28 mouse cellular contexts compared by ENCODE assay signal in the genomic region with DNA sequence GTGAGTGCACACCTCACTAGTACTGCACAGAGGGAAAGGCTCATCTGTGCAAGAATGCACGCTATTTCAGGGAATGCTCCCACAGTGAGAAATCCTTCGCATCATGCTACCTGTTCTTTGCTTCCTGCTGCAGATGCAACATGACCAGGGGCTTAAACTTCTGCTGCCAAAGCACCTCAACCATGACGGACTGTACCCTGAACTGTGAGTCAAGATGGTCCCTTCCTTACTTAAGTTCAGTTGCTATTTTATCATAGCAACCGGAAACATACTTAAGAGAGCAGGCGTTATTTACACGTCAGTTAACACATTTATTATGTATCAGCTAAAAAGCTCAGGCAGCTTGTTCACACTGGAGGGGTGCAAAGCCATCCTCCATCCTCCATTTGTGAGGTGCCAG.
A peak's percentile ranks its signal among the peaks of the same experiment; 100 is the strongest.
DNase-seq lines count a peak whose midpoint lies in the region; ATAC-seq and TF ChIP-seq lines count a peak whose summit lies in the region.
"Had no signal": no experiment of that assay in that cellular context is flagged by ENCODE, and none has a peak within 500 bp of the region (broad histone marks: within the 10 kb centered on the region; RNA-seq: fewer than 3 reads in every experiment).

No protein-coding gene starts in this region.

- H3K4me1 ChIP-seq in kidney, adult 2 months (ENCODE audit: control insufficient read depth, insufficient read depth, low read length) = 0 out of 2 replicates have a peak, but pooled peaks cover 3% of the 10 kb centered on the region
- peaks cover 11% of the 10 kb centered on the region for H3K4me1 ChIP-seq in kidney, embryonic 15.5 days
- H3K4me1 ChIP-seq in midbrain, embryonic 10.5 days = no peaks in the 10 kb centered on the region
- H3K4me1 ChIP-seq: forebrain, embryonic 12.5 days; forebrain, embryonic 15.5 days; heart, embryonic 15.5 days; hindbrain, embryonic 10.5 days had no signal

- 55% methylated on average over 6 of the region's 6 CpGs for WGBS in kidney, adult 2 months
- WGBS in kidney, embryonic 15.5 days = 79% methylated on average over 6 of the region's 6 CpGs
- 85% methylated on average over 6 of the region's 6 CpGs for WGBS in midbrain, embryonic 10.5 days

- no peaks in the 10 kb centered on the region for H3K36me3 ChIP-seq in kidney, adult 2 months (ENCODE audit: control insufficient read depth, insufficient read depth, low read length)
- no peaks in the 10 kb centered on the region for H3K36me3 ChIP-seq in kidney, embryonic 15.5 days
- no peaks in the 10 kb centered on the region for H3K36me3 ChIP-seq in midbrain, embryonic 10.5 days
- H3K36me3 ChIP-seq: embryonic facial prominence, embryonic 10.5 days; embryonic facial prominence, embryonic 13.5 days; forebrain, embryonic 12.5 days; forebrain, embryonic 15.5 days; heart, embryonic 12.5 days; heart, embryonic 15.5 days; hindbrain, embryonic 10.5 days had no signal

- no peak for TF ChIP-seq CTCF in kidney, adult 2 months (conservative IDR thresholded peaks at IDR 0.05; ENCODE audit: insufficient read depth, insufficient read length, low read depth, low read length)

- no peak overlapping the region for H3K4me3 ChIP-seq in kidney, adult 2 months (ENCODE audit: insufficient read depth, low read depth, low read length)
- H3K4me3 ChIP-seq in kidney, embryonic 15.5 days (replicated peaks) = no peak overlapping the region
- H3K4me3 ChIP-seq in midbrain, embryonic 10.5 days = no peak overlapping the region
- H3K4me3 ChIP-seq: embryonic facial prominence, embryonic 10.5 days; embryonic facial prominence, embryonic 13.5 days; erythroblast, embryonic 14.5 days; forebrain, embryonic 12.5 days; forebrain, embryonic 15.5 days; heart, embryonic 12.5 days; heart, embryonic 15.5 days; hindbrain, embryonic 10.5 days had no signal

- no peaks in the 10 kb centered on the region for H3K27me3 ChIP-seq in kidney, adult 2 months (replicated peaks; ENCODE audit: control insufficient read depth, insufficient read depth, low read length)
- no peaks in the 10 kb centered on the region for H3K27me3 ChIP-seq in kidney, embryonic 15.5 days
- no peaks in the 10 kb centered on the region for H3K27me3 ChIP-seq in midbrain, embryonic 10.5 days (ENCODE audit: low read depth, poor library complexity, severe bottlenecking)
- H3K27me3 ChIP-seq: forebrain, embryonic 12.5 days; forebrain, embryonic 15.5 days; heart, embryonic 15.5 days had no signal

- TF ChIP-seq POLR2A in kidney, adult 2 months (IDR thresholded peaks at IDR 0.05; ENCODE audit: low read depth, low read length) = no peak

- peak; percentile 69 for DNase-seq in kidney, adult 2 months
- peak; percentile 69 for DNase-seq in kidney, adult 9 months
- DNase-seq in kidney, postnatal 14 days = peak; percentile 46
- peak; percentile 28 for DNase-seq in retina, embryonic 14.5 days (ENCODE audit: low spot score)
- no peak for DNase-seq in lung, postnatal 25 days (ENCODE audit: low spot score)
- DNase-seq in ovary, adult 18-20 months (ENCODE audit: low spot score) = no peak
- DNase-seq in midbrain, embryonic 10.5 days (ENCODE audit: low spot score) = no peak
- DNase-seq: adrenal gland, adult 8-10 months; adrenal gland, postnatal 25 days; cerebellum, adult 11-12 months; cerebellum, adult 8-10 months; cerebellum, postnatal 10 days; cerebellum, postnatal 36 days; embryo, embryonic 11 days; gastrocnemius, postnatal 25 days; heart, adult 18-20 months; heart, postnatal 10 days; heart, postnatal 36 days had no signal

- no peak for ATAC-seq in kidney, embryonic 15.5 days (replicated peaks; ENCODE audit: low FRiP score)
- ATAC-seq: activated CD4-positive, CD25-positive, alpha-beta regulatory T cell, adult 4 months; forebrain, embryonic 15.5 days had no signal

- no peak overlapping the region for H3K27ac ChIP-seq in kidney, adult 2 months (ENCODE audit: insufficient read depth, low read depth, low read length)
- no peak overlapping the region for H3K27ac ChIP-seq in kidney, embryonic 15.5 days
- no peak overlapping the region for H3K27ac ChIP-seq in midbrain, embryonic 10.5 days (replicated peaks)
- H3K27ac ChIP-seq: embryonic facial prominence, embryonic 10.5 days; embryonic facial prominence, embryonic 13.5 days; forebrain, embryonic 12.5 days; forebrain, embryonic 15.5 days; heart, embryonic 15.5 days; hindbrain, embryonic 10.5 days had no signal

- H3K9ac ChIP-seq in kidney, embryonic 15.5 days = no peak overlapping the region
- H3K9ac ChIP-seq: embryonic facial prominence, embryonic 13.5 days; forebrain, embryonic 12.5 days; forebrain, embryonic 15.5 days; heart, embryonic 12.5 days; heart, embryonic 15.5 days had no signal

- no peaks in the 10 kb centered on the region for H3K9me3 ChIP-seq in kidney, embryonic 15.5 days (replicated peaks)
- no peaks in the 10 kb centered on the region for H3K9me3 ChIP-seq in midbrain, embryonic 10.5 days (replicated peaks)
- H3K9me3 ChIP-seq: embryonic facial prominence, embryonic 10.5 days; embryonic facial prominence, embryonic 13.5 days; forebrain, embryonic 12.5 days; forebrain, embryonic 15.5 days; heart, embryonic 12.5 days; heart, embryonic 15.5 days; hindbrain, embryonic 10.5 days had no signal

- H3K4me2 ChIP-seq in kidney, embryonic 15.5 days = no peak overlapping the region
- H3K4me2 ChIP-seq: embryonic facial prominence, embryonic 13.5 days; forebrain, embryonic 12.5 days; forebrain, embryonic 15.5 days; heart, embryonic 12.5 days; heart, embryonic 15.5 days had no signal

Comparison
In these comparisons a context has a peak if more than half of its experiments do, and no peak if none do; other contexts are left out.
1. DNase-seq: peak in kidney, adult 2 months (single experiment), kidney, adult 9 months (single experiment), kidney, postnatal 14 days (single experiment) and retina, embryonic 14.5 days (single experiment); none in lung, postnatal 25 days (single experiment), ovary, adult 18-20 months (single experiment) and midbrain, embryonic 10.5 days (single experiment).